Mouse (Mus musculus) testis, adult 2 months (tissue): Measurements from ENCODE around the gene Stard5. TPM values are rescaled to one million over a fixed set of nuclear protein-coding genes. Genes with fewer than 3 reads are reported as not detected.

Source experiments
- H3K27ac ChIP-seq: fragments of 200-500 bp; 2 replicates; pipeline ENCODE4 v1.5.1; 2012; ENCODE audit warnings: low read depth, low read length; ENCODE audit not compliant: control insufficient read depth, insufficient read depth
- H3K27me3 ChIP-seq: fragments of 200-500 bp; 2 replicates; pipeline ENCODE4 v1.6.1; 2012; ENCODE audit warnings: mild to moderate bottlenecking, low read length, moderate library complexity; ENCODE audit not compliant: control insufficient read depth, insufficient read depth
- H3K36me3 ChIP-seq: fragments of 200-500 bp; 2 replicates; pipeline ENCODE4 v1.6.1; 2012; ENCODE audit warnings: mild to moderate bottlenecking, low read length; ENCODE audit not compliant: control insufficient read depth, insufficient read depth
- H3K4me1 ChIP-seq: fragments of 200-500 bp; 2 replicates; pipeline ENCODE4 v1.6.1; 2012; ENCODE audit warnings: low read length; ENCODE audit not compliant: control insufficient read depth, insufficient read depth
- H3K4me3 ChIP-seq: fragments of 200-500 bp; 2 replicates; pipeline ENCODE4 v1.5.1; 2012; ENCODE audit warnings: low read depth, mild to moderate bottlenecking, low read length, moderate library complexity, mixed read lengths; ENCODE audit not compliant: control insufficient read depth
- CTCF ChIP-seq: fragments of 200-500 bp; IDR thresholded peaks from 2 replicates; pipeline ENCODE4 v1.5.1; 2012; ENCODE audit warnings: low read depth, mild to moderate bottlenecking, inconsistent platforms, low read length, moderate library complexity; ENCODE audit not compliant: control insufficient read depth, insufficient read depth, insufficient replicate concordance
- POLR2A ChIP-seq: fragments of 200-500 bp; IDR thresholded peaks from 2 replicates; pipeline ENCODE4 v1.6.1; 2012; ENCODE audit warnings: low read depth, mild to moderate bottlenecking, inconsistent platforms, low read length, moderate library complexity; ENCODE audit not compliant: control insufficient read depth
- polyA plus RNA-seq: library from polyadenylated mRNA; depleted of rRNA; stranded (reverse); fragments of >200 nt; gene quantifications from 2 replicates; pipeline ENCODE4 v1.2.3, GENCODE M21; 2012

The Stard5 gene
- polyA plus RNA-seq, 1 experiment: 4.8 TPM

- no peak overlapping the region for H3K4me3 ChIP-seq
- H3K36me3 ChIP-seq: no peaks in the 10 kb centered on the region
- H3K27ac ChIP-seq: no peak overlapping the region
- H3K27me3 ChIP-seq: no peaks in the 10 kb centered on the region
- TF ChIP-seq CTCF (no peak), POLR2A (no peak)
- peaks cover 9% of the 10 kb centered on the region for H3K4me1 ChIP-seq
Measured at GRCm38 (mm10) chr7:83604180-83604944, 27.4 kb upstream of the Stard5 start.

- no peak for TF ChIP-seq CTCF
- no peak for TF ChIP-seq POLR2A
- no peak overlapping the region for H3K4me3 ChIP-seq
- no peaks in the 10 kb centered on the region for H3K27me3 ChIP-seq
- no peak overlapping the region for H3K27ac ChIP-seq
- H3K4me1 ChIP-seq: peaks cover 9% of the 10 kb centered on the region
- no peaks in the 10 kb centered on the region for H3K36me3 ChIP-seq
Measured at GRCm38 (mm10) chr7:83606796-83607195, 25.0 kb upstream of the Stard5 start.

DNA sequence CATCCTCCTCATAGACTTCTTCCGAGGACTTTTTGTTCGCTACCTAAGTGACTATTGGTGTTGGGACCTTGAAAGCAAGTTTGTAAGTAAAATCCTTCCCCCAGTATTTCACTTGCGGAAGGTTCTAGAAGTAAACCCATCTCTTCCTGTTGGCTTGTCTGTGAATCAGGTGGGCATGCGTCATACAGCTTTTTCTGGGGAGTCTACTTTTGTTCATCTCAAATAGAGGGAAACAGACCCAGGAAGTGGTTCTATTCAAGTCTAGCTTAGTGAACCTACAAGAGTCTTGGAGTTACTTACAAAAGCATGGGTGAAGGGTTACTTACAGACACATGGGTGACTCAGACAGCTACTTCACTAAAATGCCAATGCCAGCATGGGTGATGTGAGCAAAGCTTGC lies 21.9 kb upstream of the Stard5 start:
- H3K27ac ChIP-seq: no peak overlapping the region
- H3K27me3 ChIP-seq: no peaks in the 10 kb centered on the region
- no peaks in the 10 kb centered on the region for H3K4me1 ChIP-seq
- H3K4me3 ChIP-seq: no peak overlapping the region
- no peak for TF ChIP-seq CTCF
- no peak for TF ChIP-seq POLR2A
- no peaks in the 10 kb centered on the region for H3K36me3 ChIP-seq

DNA sequence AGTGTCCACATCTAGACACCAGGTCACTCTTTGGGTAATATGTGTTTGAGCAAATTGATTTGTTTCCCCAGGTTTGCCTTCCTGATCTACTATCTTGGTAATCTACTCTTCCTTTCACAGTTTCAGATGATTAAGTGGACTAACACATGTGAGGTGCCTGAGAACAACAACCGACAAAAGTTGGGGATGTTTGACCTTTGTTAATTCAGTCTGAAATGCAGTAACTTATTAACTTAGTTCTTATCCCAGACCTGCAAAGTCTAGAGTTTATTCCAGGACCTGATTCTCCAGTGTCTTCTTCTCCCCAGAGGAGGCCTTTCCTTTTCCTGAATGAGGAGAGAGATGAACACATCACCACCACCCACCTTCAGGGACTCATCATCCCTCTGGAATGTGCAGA lies 19.9 kb upstream of the Stard5 start:
- TF ChIP-seq CTCF: no peak
- no peak for TF ChIP-seq POLR2A
- Histone ChIP-seq H3K27me3 (no peaks in the 10 kb centered on the region), H3K4me1 (no peaks in the 10 kb centered on the region), H3K27ac (no peak overlapping the region), H3K36me3 (no peaks in the 10 kb centered on the region), H3K4me3 (no peak overlapping the region)

GRCm38 (mm10) chr7:83615272-83615671 lies 16.5 kb upstream of the Stard5 start:
- Histone ChIP-seq H3K27me3 (no peaks in the 10 kb centered on the region), H3K4me1 (no peaks in the 10 kb centered on the region), H3K36me3 (no peaks in the 10 kb centered on the region), H3K27ac (no peak overlapping the region), H3K4me3 (peak overlapping the region; percentile 43)
- TF ChIP-seq CTCF (no peak), POLR2A (no peak)

- TF ChIP-seq POLR2A (no peak), CTCF (peak; percentile 32; the same call in 1 of the 2 replicates)
- Histone ChIP-seq H3K4me1 (no peaks in the 10 kb centered on the region), H3K4me3 (peak overlapping the region; percentile 43; the same call in 1 of the 2 replicates), H3K27me3 (no peaks in the 10 kb centered on the region), H3K36me3 (no peaks in the 10 kb centered on the region), H3K27ac (no peak overlapping the region)
Measured at GRCm38 (mm10) chr7:83615815-83616214, 15.9 kb upstream of the Stard5 start.

- H3K4me3 ChIP-seq: no peak overlapping the region
- H3K4me1 ChIP-seq: no peaks in the 10 kb centered on the region
- TF ChIP-seq POLR2A: no peak
- H3K27ac ChIP-seq: no peak overlapping the region
- no peaks in the 10 kb centered on the region for H3K36me3 ChIP-seq
- H3K27me3 ChIP-seq: no peaks in the 10 kb centered on the region
Measured at GRCm38 (mm10) chr7:83616268-83616667, 15.5 kb upstream of the Stard5 start.

- Histone ChIP-seq H3K27ac (no peak overlapping the region), H3K4me3 (no peak overlapping the region), H3K4me1 (no peaks in the 10 kb centered on the region), H3K27me3 (no peaks in the 10 kb centered on the region), H3K36me3 (no peaks in the 10 kb centered on the region)
- TF ChIP-seq POLR2A (no peak), CTCF (no peak)
Measured at GRCm38 (mm10) chr7:83618709-83619108, 13.1 kb upstream of the Stard5 start.
